Mouse (Mus musculus) MEL (cell line): ENCODE results near the gene Zbtb20. TPM values are rescaled to one million over a fixed set of nuclear protein-coding genes. Genes with fewer than 3 reads are reported as not detected.

ENCODE experiments used
- DNase-seq: peaks from one replicate; pipeline ENCODE4 v3.0.0; 2011; ENCODE audit warnings: low read depth, low spot score
- H3K27ac ChIP-seq: 2 replicates; pipeline ENCODE4 v1.5.1; 2012; ENCODE audit warnings: low read depth, mild to moderate bottlenecking, control low read depth, low read length, moderate library complexity; ENCODE audit not compliant: control insufficient read depth
- H3K27me3 ChIP-seq, 2 experiments: fragments of 150-350 bp in 1 of 2; sonication (generic) in 1 of 2; 2 replicates each; pipeline ENCODE4 v1.6.1; 2012; ENCODE audit warnings: low read length in 2 of 2, mild to moderate bottlenecking in 2 of 2, improper control_type of control experiment in 1 of 2, moderate library complexity in 1 of 2; ENCODE audit not compliant: insufficient read depth in 2 of 2, control insufficient read depth in 1 of 2
- H3K36me3 ChIP-seq, 2 experiments: 2 replicates each; pipeline ENCODE4 v1.6.1; 2012 to 2014; ENCODE audit warnings: low read length in 2 of 2, improper control_type of control experiment in 1 of 2, inconsistent platforms in 1 of 2, mild to moderate bottlenecking in 1 of 2; ENCODE audit not compliant: insufficient read depth in 2 of 2, control insufficient read depth in 1 of 2
- H3K4me1 ChIP-seq, 2 experiments: fragments of 150-350 bp in 1 of 2; sonication (generic) in 1 of 2; 2 replicates each; pipeline ENCODE4 v1.6.1; 2012; ENCODE audit warnings: low read length in 2 of 2, improper control_type of control experiment in 1 of 2, mild to moderate bottlenecking in 1 of 2; ENCODE audit not compliant: insufficient read depth in 2 of 2, control insufficient read depth in 1 of 2
- H3K4me3 ChIP-seq, 2 experiments: fragments of 150-350 bp in 1 of 2; sonication (generic) in 1 of 2; 2 replicates each; pipeline ENCODE4 v1.5.1; 2012; ENCODE audit warnings: low read depth in 2 of 2, low read length in 2 of 2, mild to moderate bottlenecking in 2 of 2, moderate library complexity in 2 of 2, control low read depth in 1 of 2, improper control_type of control experiment in 1 of 2; ENCODE audit not compliant: control insufficient read depth in 1 of 2, insufficient read depth in 1 of 2
- H3K79me2 ChIP-seq: 2 replicates; pipeline ENCODE4 v1.6.1; 2012; ENCODE audit warnings: mild to moderate bottlenecking, low read length, moderate library complexity; ENCODE audit not compliant: control insufficient read depth, poor library complexity, insufficient read depth
- H3K9ac ChIP-seq: 2 replicates; pipeline ENCODE4 v1.6.1; 2012; ENCODE audit warnings: low read depth, mild to moderate bottlenecking, control low read depth, low read length, moderate library complexity; ENCODE audit not compliant: control insufficient read depth, poor library complexity, severe bottlenecking
- H3K9me3 ChIP-seq: fragments of 150-350 bp; sonication (generic); replicated peaks from 2 replicates; pipeline ENCODE4 v1.6.1; 2012; ENCODE audit warnings: mild to moderate bottlenecking, low read length, improper control_type of control experiment, moderate library complexity; ENCODE audit not compliant: insufficient read depth
- CTCF ChIP-seq, 3 experiments: IDR thresholded peaks in 2 of 3; conservative IDR thresholded peaks in 1 of 3; 2 replicates each; pipeline ENCODE4 v1.5.1; 2011 to 2012; ENCODE audit warnings: low read length in 3 of 3, low read depth in 2 of 3, mild to moderate bottlenecking in 2 of 3, improper control_type of control experiment in 1 of 3, inconsistent platforms in 1 of 3, mixed read lengths in 1 of 3, moderate library complexity in 1 of 3; ENCODE audit not compliant: control insufficient read depth in 1 of 3, insufficient read depth in 1 of 3, poor library complexity in 1 of 3, severe bottlenecking in 1 of 3
- E2F4 ChIP-seq: IDR thresholded peaks from 2 replicates; pipeline ENCODE4 v1.6.1; 2011; ENCODE audit warnings: low read depth, low read length, improper control_type of control experiment, borderline replicate concordance
- ELF1 ChIP-seq: IDR thresholded peaks from 2 replicates; pipeline ENCODE4 v1.6.1; 2014; ENCODE audit warnings: low read depth, mild to moderate bottlenecking, inconsistent platforms, low read length, improper control_type of control experiment, moderate library complexity
- ETS1 ChIP-seq: IDR thresholded peaks from 2 replicates; pipeline ENCODE4 v1.6.1; 2012; ENCODE audit warnings: low read depth, mild to moderate bottlenecking, inconsistent platforms, low read length, improper control_type of control experiment, moderate library complexity
- GABPA ChIP-seq: IDR thresholded peaks from 2 replicates; pipeline ENCODE4 v1.6.1; 2012; ENCODE audit warnings: low read depth, mild to moderate bottlenecking, inconsistent platforms, low read length, improper control_type of control experiment, moderate library complexity
- KAT2A ChIP-seq: conservative IDR thresholded peaks from 2 replicates; pipeline ENCODE4 v1.6.1; 2012; ENCODE audit warnings: low read depth, low read length, improper control_type of control experiment, inconsistent platforms
- MAFK ChIP-seq: IDR thresholded peaks from 2 replicates; pipeline ENCODE4 v1.6.1; 2011; ENCODE audit warnings: low read depth, mild to moderate bottlenecking, low read length, improper control_type of control experiment, borderline replicate concordance
- MAX ChIP-seq: IDR thresholded peaks from 2 replicates; pipeline ENCODE4 v1.6.1; 2011; ENCODE audit warnings: low read length, improper control_type of control experiment
- MAZ ChIP-seq: IDR thresholded peaks from 2 replicates; pipeline ENCODE4 v1.6.1; 2012; ENCODE audit warnings: low read depth, mild to moderate bottlenecking, inconsistent platforms, low read length, improper control_type of control experiment
- MEF2A ChIP-seq: IDR thresholded peaks from 2 replicates; pipeline ENCODE4 v1.6.1; 2014; ENCODE audit warnings: low read depth, mild to moderate bottlenecking, inconsistent platforms, low read length, improper control_type of control experiment; ENCODE audit not compliant: poor library complexity, insufficient replicate concordance, severe bottlenecking; ENCODE audit errors: extremely low read depth
- MYB ChIP-seq: IDR thresholded peaks from 2 replicates; pipeline ENCODE4 v1.6.1; 2011; ENCODE audit warnings: mild to moderate bottlenecking, low read depth, low read length, improper control_type of control experiment
- MYC ChIP-seq: IDR thresholded peaks from 2 replicates; pipeline ENCODE4 v1.6.1; 2011; ENCODE audit warnings: low read depth, mild to moderate bottlenecking, low read length, improper control_type of control experiment, moderate library complexity
- NELFE ChIP-seq: IDR thresholded peaks from 2 replicates; pipeline ENCODE4 v1.6.1; 2011; ENCODE audit warnings: low read depth, low read length, improper control_type of control experiment
- POLR2A ChIP-seq, 2 experiments: IDR thresholded peaks; 2 replicates each; pipeline ENCODE4 v1.6.1; 2011 to 2012; ENCODE audit warnings: low read length in 2 of 2, mild to moderate bottlenecking in 2 of 2, control low read depth in 1 of 2, improper control_type of control experiment in 1 of 2, low read depth in 1 of 2, moderate library complexity in 1 of 2; ENCODE audit not compliant: control insufficient read depth in 1 of 2, insufficient read depth in 1 of 2, poor library complexity in 1 of 2
- RCOR1 ChIP-seq: IDR thresholded peaks from 2 replicates; pipeline ENCODE4 v1.6.1; 2012; ENCODE audit warnings: low read depth, mild to moderate bottlenecking, inconsistent platforms, low read length, improper control_type of control experiment
- SMC3 ChIP-seq: IDR thresholded peaks from 2 replicates; pipeline ENCODE4 v1.6.1; 2011; ENCODE audit warnings: low read depth, low read length, improper control_type of control experiment
- TAL1 ChIP-seq: IDR thresholded peaks from 2 replicates; pipeline ENCODE4 v1.6.1; 2012; ENCODE audit warnings: mild to moderate bottlenecking, inconsistent platforms, low read length, moderate library complexity, mixed read lengths
- TBP ChIP-seq: IDR thresholded peaks from 2 replicates; pipeline ENCODE4 v1.8.0; 2011; ENCODE audit warnings: low read depth, low read length, improper control_type of control experiment
- UBTF ChIP-seq: IDR thresholded peaks from 2 replicates; pipeline ENCODE4 v1.6.1; 2012; ENCODE audit warnings: low read depth, mild to moderate bottlenecking, inconsistent platforms, low read length, improper control_type of control experiment, moderate library complexity, borderline replicate concordance; ENCODE audit not compliant: insufficient read depth
- USF1 ChIP-seq: IDR thresholded peaks from 2 replicates; pipeline ENCODE4 v1.6.1; 2014; ENCODE audit warnings: low read depth, mild to moderate bottlenecking, inconsistent platforms, low read length, improper control_type of control experiment, moderate library complexity
- USF2 ChIP-seq, 2 experiments: IDR thresholded peaks; 2 replicates each; pipeline ENCODE4 v1.6.1; 2011 to 2012; ENCODE audit warnings: improper control_type of control experiment in 2 of 2, low read length in 2 of 2, borderline replicate concordance in 1 of 2, inconsistent platforms in 1 of 2, low read depth in 1 of 2, mild to moderate bottlenecking in 1 of 2; ENCODE audit not compliant: insufficient read depth in 1 of 2
- ZKSCAN1 ChIP-seq: IDR thresholded peaks from 2 replicates; pipeline ENCODE4 v1.6.1; 2012; ENCODE audit warnings: low read depth, mild to moderate bottlenecking, inconsistent platforms, low read length, improper control_type of control experiment, moderate library complexity
- ZNF384 ChIP-seq: IDR thresholded peaks from 2 replicates; pipeline ENCODE4 v1.6.1; 2012; ENCODE audit warnings: low read depth, mild to moderate bottlenecking, inconsistent platforms, low read length, improper control_type of control experiment
- polyA plus RNA-seq, 2 experiments: library from polyadenylated mRNA; stranded (reverse) in 1 of 2; unstranded in 1 of 2; fragments of >175 nt in 1 of 2; fragments of >200 nt in 1 of 2; gene quantifications; 2 replicates each; pipeline versions ENCODE4 v1.2.1 to v1.2.4; 2012; ENCODE audit warnings: low replicate concordance in 2 of 2, low read depth in 1 of 2; ENCODE audit not compliant: insufficient read length in 2 of 2, insufficient read depth in 1 of 2, missing spikeins in 1 of 2
- total RNA-seq: library from RNA; depleted of rRNA; stranded (reverse); fragments of 300-350 nt; gene quantifications from 2 replicates; pipeline ENCODE4 v1.2.3, GENCODE M21; 2012

The Zbtb20 gene
- total and polyA plus RNA-seq, 3 experiments: 0.17 to 0.27 TPM; not detected in 1

GRCm38 (mm10) chr16:43471060-43471459 is 595.4 kb downstream of the Zbtb20 start:
- H3K4me1 ChIP-seq: no peaks in the 10 kb centered on the region

GRCm38 (mm10) chr16:43474941-43475728 is 599.5 kb downstream of the Zbtb20 start:
- no peak overlapping the region for H3K27ac ChIP-seq
- no peak overlapping the region for H3K4me3 ChIP-seq
- H3K4me1 ChIP-seq: no peaks in the 10 kb centered on the region; a peak in 1 of 4 replicates
- H3K9ac ChIP-seq: no peak overlapping the region
- TF ChIP-seq UBTF (no peak), CTCF (IDR thresholded peaks at IDR 0.05 in 2 of 3, conservative IDR thresholded peaks at IDR 0.05 in 1 of 3; ENCODE audit: control insufficient read depth in 1 of 3, insufficient read depth in 1 of 3, low read depth in 2 of 3, low read length in 3 of 3, poor library complexity in 1 of 3, severe bottlenecking in 1 of 3) (no peak), MYC (no peak), ETS1 (no peak), MEF2A (no peak), USF1 (no peak), SMC3 (no peak), POLR2A (IDR thresholded peaks at IDR 0.05; ENCODE audit: control insufficient read depth in 1 of 2, insufficient read depth in 1 of 2, low read depth in 1 of 2, low read length in 2 of 2, poor library complexity in 1 of 2) (no peak), USF2 (IDR thresholded peaks at IDR 0.05; ENCODE audit: borderline replicate concordance in 1 of 2, insufficient read depth in 1 of 2, low read depth in 1 of 2, low read length in 2 of 2) (no peak), RCOR1 (no peak), MYB (no peak), KAT2A (no peak), MAX (no peak), NELFE (no peak), MAZ (no peak), TAL1 (no peak), ZKSCAN1 (no peak)
- DNase-seq: no peak
- peaks cover 0 to 4% of the 10 kb centered on the region in 2 experiments; a peak in 2 of 4 replicates for H3K27me3 ChIP-seq
- H3K9me3 ChIP-seq: no peaks in the 10 kb centered on the region
- H3K36me3 ChIP-seq: no peaks in the 10 kb centered on the region
- no peaks in the 10 kb centered on the region for H3K79me2 ChIP-seq

More at GRCm38 (mm10) chr16:43471060-43471459, 595.4 kb downstream of the Zbtb20 start:
- H3K27me3 ChIP-seq: peaks cover 2 to 7% of the 10 kb centered on the region in 2 experiments
- no peak overlapping the region for H3K4me3 ChIP-seq
- TF ChIP-seq TBP: no peak
- TF ChIP-seq ELF1: no peak
- TF ChIP-seq POLR2A (IDR thresholded peaks at IDR 0.05; ENCODE audit: control insufficient read depth in 1 of 2, insufficient read depth in 1 of 2, low read depth in 1 of 2, low read length in 2 of 2, poor library complexity in 1 of 2): no peak
- TF ChIP-seq E2F4: no peak
- no peak for TF ChIP-seq MAFK
- TF ChIP-seq USF1: no peak
- no peak for TF ChIP-seq ZKSCAN1
- TF ChIP-seq USF2 (IDR thresholded peaks at IDR 0.05; ENCODE audit: borderline replicate concordance in 1 of 2, insufficient read depth in 1 of 2, low read depth in 1 of 2, low read length in 2 of 2): no peak
- no peak for TF ChIP-seq ZNF384
- TF ChIP-seq GABPA: no peak
- TF ChIP-seq TAL1: no peak
- no peak overlapping the region for H3K27ac ChIP-seq
- no peak overlapping the region for H3K9ac ChIP-seq
- H3K9me3 ChIP-seq: no peaks in the 10 kb centered on the region
- no peaks in the 10 kb centered on the region for H3K79me2 ChIP-seq
- no peak for DNase-seq
- no peaks in the 10 kb centered on the region for H3K36me3 ChIP-seq
